Mouse (Mus musculus) brain, embryonic 14.5 days (tissue): ENCODE results near the gene Cel.

Experiments used
- CTCF ChIP-seq: fragments of 200-500 bp; IDR thresholded peaks from 2 replicates; pipeline ENCODE4 v1.5.1; 2012; ENCODE audit warnings: inconsistent platforms, mild to moderate bottlenecking, moderate library complexity, borderline replicate concordance; ENCODE audit not compliant: insufficient read depth, insufficient read length; ENCODE audit errors: extremely low read depth
- POLR2A ChIP-seq: fragments of 200-500 bp; IDR thresholded peaks from 2 replicates; pipeline ENCODE4 v1.6.1; 2012; ENCODE audit warnings: mild to moderate bottlenecking, inconsistent platforms, borderline replicate concordance; ENCODE audit not compliant: poor library complexity, insufficient read depth, insufficient read length, severe bottlenecking; ENCODE audit errors: extremely low read depth

- no peak for TF ChIP-seq POLR2A
- TF ChIP-seq CTCF = no peak
These were observed 49.5 kb downstream of the Cel start for GRCm38 (mm10) chr2:28513431-28514370.
